Mouse (Mus musculus) liver, embryonic 15.5 days (tissue): ENCODE measurements around the gene Amer3. TPM values are rescaled to one million over a fixed set of nuclear protein-coding genes. Genes with fewer than 3 reads are reported as not detected.
A peak's percentile ranks its signal among the peaks of the same experiment; 100 is the strongest.

Experiments
- ATAC-seq: fragments of 200-750 bp; cut with Nextera tagmentation; 2 replicates; pipeline ENCODE4 v1.8.0; 2017; ENCODE audit warnings: moderate number of reproducible peaks, mild to moderate bottlenecking, moderate library complexity; ENCODE audit not compliant: insufficient read depth
- H3K27ac ChIP-seq: fragments of 300-500 bp; sonication (generic); replicated peaks from 2 replicates; pipeline ENCODE4 v1.5.1; 2015; ENCODE audit warnings: mild to moderate bottlenecking, inconsistent platforms
- H3K27me3 ChIP-seq: fragments of 300-500 bp; sonication (generic); 2 replicates; pipeline ENCODE4 v1.6.1; 2015; ENCODE audit warnings: mild to moderate bottlenecking, inconsistent platforms
- H3K36me3 ChIP-seq: fragments of 300-500 bp; sonication (generic); replicated peaks from 2 replicates; pipeline ENCODE4 v1.6.1; 2015; ENCODE audit warnings: moderate library complexity, mild to moderate bottlenecking, inconsistent platforms
- H3K4me1 ChIP-seq: fragments of 300-500 bp; sonication (generic); replicated peaks from 2 replicates; pipeline ENCODE4 v1.6.1; 2015; ENCODE audit warnings: inconsistent platforms
- H3K4me2 ChIP-seq: fragments of 300-500 bp; sonication (generic); 2 replicates; pipeline ENCODE4 v1.6.1; 2015; ENCODE audit warnings: moderate library complexity, mild to moderate bottlenecking, inconsistent platforms
- H3K4me3 ChIP-seq: fragments of 300-500 bp; sonication (generic); replicated peaks from 2 replicates; pipeline ENCODE4 v1.5.1; 2015; ENCODE audit warnings: mild to moderate bottlenecking, inconsistent platforms
- H3K9ac ChIP-seq: fragments of 300-500 bp; sonication (generic); 2 replicates; pipeline ENCODE4 v1.6.1; 2015; ENCODE audit warnings: moderate library complexity, mild to moderate bottlenecking, inconsistent platforms
- H3K9me3 ChIP-seq: fragments of 300-500 bp; sonication (generic); replicated peaks from 2 replicates; pipeline ENCODE4 v1.6.1; 2016; ENCODE audit warnings: inconsistent platforms
- WGBS: fragments of 180-500 bp; shearing (Covaris S2); methylation state at CpG from one replicate; pipeline ENCODE4 v1.1.7; 2015; ENCODE audit warnings: mixed read lengths; ENCODE audit not compliant: insufficient replicate concordance; 5-methylcytosine and 5-hydroxymethylcytosine counted together
- polyA plus RNA-seq: library from polyadenylated mRNA; unstranded; fragments of >200 nt; fragmentation: Nextera tagmentation; extraction: Ambion mirVana; gene quantifications from 2 replicates; pipeline ENCODE4 v1.2.1, GENCODE M21; 2015

Gene Amer3
- polyA plus RNA-seq, 1 experiment from 2014 or later: 0.02 TPM

- H3K4me3 ChIP-seq: no peak overlapping the region
- no peak for ATAC-seq
- H3K9me3 ChIP-seq: no peaks in the 10 kb centered on the region
- WGBS: 87% methylated on average over 2 of the region's 2 CpGs
- no peak overlapping the region for H3K4me2 ChIP-seq
- no peak overlapping the region for H3K27ac ChIP-seq
- H3K4me1 ChIP-seq: no peaks in the 10 kb centered on the region
- H3K9ac ChIP-seq: no peak overlapping the region
- H3K36me3 ChIP-seq: no peaks in the 10 kb centered on the region
- no peaks in the 10 kb centered on the region for H3K27me3 ChIP-seq
These were observed 11.3 kb upstream of the Amer3 start for GRCm38 (mm10) chr1:34568120-34568519.

- ATAC-seq: no peak
- no peaks in the 10 kb centered on the region for H3K27me3 ChIP-seq
- no peaks in the 10 kb centered on the region for H3K4me1 ChIP-seq
- no peak overlapping the region for H3K9ac ChIP-seq
- no peaks in the 10 kb centered on the region for H3K36me3 ChIP-seq
- no peak overlapping the region for H3K4me3 ChIP-seq
- H3K27ac ChIP-seq: no peak overlapping the region
- no peaks in the 10 kb centered on the region for H3K9me3 ChIP-seq
- H3K4me2 ChIP-seq: no peak overlapping the region
- 64% methylated on average over 2 of the region's 2 CpGs for WGBS
These were observed 9.6 kb upstream of the Amer3 start for GRCm38 (mm10) chr1:34569876-34570275.

- H3K27me3 ChIP-seq: no peaks in the 10 kb centered on the region
- H3K36me3 ChIP-seq: no peaks in the 10 kb centered on the region
- no peak overlapping the region for H3K9ac ChIP-seq
- no peaks in the 10 kb centered on the region for H3K4me1 ChIP-seq
- no peak overlapping the region for H3K4me2 ChIP-seq
- ATAC-seq: no peak
- 63% methylated on average over 6 of the region's 6 CpGs for WGBS
- no peak overlapping the region for H3K4me3 ChIP-seq
- no peak overlapping the region for H3K27ac ChIP-seq
- H3K9me3 ChIP-seq: no peaks in the 10 kb centered on the region
These were observed 8.0 kb upstream of the Amer3 start for GRCm38 (mm10) chr1:34571431-34571830.

DNA sequence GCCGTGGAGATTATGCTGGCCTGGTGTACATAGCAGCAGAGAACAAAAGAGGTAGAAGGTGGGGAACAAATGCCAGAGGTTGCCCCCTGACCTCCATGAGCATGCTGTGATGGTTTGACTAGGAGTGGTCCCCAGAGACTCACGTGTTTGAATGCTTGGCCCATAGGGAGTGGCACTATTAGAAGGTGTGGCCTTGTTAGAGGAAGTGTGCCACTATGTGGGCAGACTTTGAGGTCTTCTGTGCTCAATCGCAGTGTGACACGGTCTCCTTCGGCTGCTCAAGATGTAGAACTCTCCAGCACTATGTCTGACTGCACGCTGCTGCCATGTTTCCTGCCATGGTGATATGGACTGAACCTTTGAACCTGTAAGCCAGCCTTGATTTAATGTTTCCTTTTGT, 6.2 kb upstream of the Amer3 start:
- no peak overlapping the region for H3K9ac ChIP-seq
- ATAC-seq: no peak
- 56% methylated on average over 6 of the region's 6 CpGs for WGBS

GRCm38 (mm10) chr1:34579782-34580356, 412 bp downstream of the Amer3 start:
- ATAC-seq: no peak
- Histone ChIP-seq H3K4me1 (peaks cover 5% of the 10 kb centered on the region; the same call in 1 of the 2 replicates), H3K27ac (no peak overlapping the region), H3K4me3 (no peak overlapping the region), H3K36me3 (no peaks in the 10 kb centered on the region), H3K27me3 (peaks cover 27% of the 10 kb centered on the region), H3K9ac (no peak overlapping the region), H3K4me2 (peak overlapping the region; percentile 49), H3K9me3 (no peaks in the 10 kb centered on the region)
- WGBS: 4% methylated on average over 18 of the region's 18 CpGs

More for the DNA sequence above, 6.2 kb upstream of the Amer3 start:
- Histone ChIP-seq H3K4me1 (no peaks in the 10 kb centered on the region), H3K27ac (no peak overlapping the region), H3K36me3 (no peaks in the 10 kb centered on the region), H3K4me3 (no peak overlapping the region), H3K4me2 (no peak overlapping the region), H3K27me3 (peaks cover 2% of the 10 kb centered on the region), H3K9me3 (no peaks in the 10 kb centered on the region)

GRCm38 (mm10) chr1:34582218-34582617, 2.8 kb downstream of the Amer3 start:
- Histone ChIP-seq H3K9me3 (no peaks in the 10 kb centered on the region), H3K9ac (no peak overlapping the region), H3K4me1 (peaks cover 5% of the 10 kb centered on the region; the same call in 1 of the 2 replicates), H3K36me3 (no peaks in the 10 kb centered on the region), H3K27me3 (peaks cover 27% of the 10 kb centered on the region), H3K4me2 (no peak overlapping the region), H3K4me3 (no peak overlapping the region), H3K27ac (no peak overlapping the region)
- no peak for ATAC-seq
- WGBS: 64% methylated on average over 6 of the region's 6 CpGs

GRCm38 (mm10) chr1:34583821-34584263, 4.4 kb downstream of the Amer3 start:
- Histone ChIP-seq H3K4me3 (no peak overlapping the region), H3K4me1 (peaks cover 5% of the 10 kb centered on the region; the same call in 1 of the 2 replicates), H3K27me3 (peaks cover 19% of the 10 kb centered on the region), H3K4me2 (no peak overlapping the region), H3K36me3 (no peaks in the 10 kb centered on the region), H3K9me3 (no peaks in the 10 kb centered on the region), H3K27ac (no peak overlapping the region), H3K9ac (no peak overlapping the region)
- ATAC-seq: no peak
- WGBS: 28% methylated on average over 4 of the region's 4 CpGs

DNA sequence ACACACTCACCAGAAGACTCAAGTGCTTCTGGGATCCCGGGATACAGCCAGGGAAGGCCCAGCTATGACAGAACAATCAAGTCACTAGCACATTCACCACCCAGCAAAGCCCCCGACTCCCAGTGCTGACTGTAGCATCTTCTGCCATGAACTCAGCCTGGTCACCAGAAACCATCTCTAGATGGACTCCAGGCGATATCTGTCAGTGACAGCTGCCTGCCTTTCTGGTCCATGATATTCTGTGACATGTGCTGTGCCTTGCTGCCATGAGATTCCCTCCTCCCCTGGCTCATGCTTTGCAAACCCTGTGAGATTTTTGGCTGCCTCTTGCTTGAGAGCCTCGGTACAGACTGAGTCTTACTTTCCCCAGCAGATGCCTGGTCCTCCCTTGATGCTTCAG, 5.3 kb downstream of the Amer3 start:
- Histone ChIP-seq H3K36me3 (no peaks in the 10 kb centered on the region), H3K4me3 (no peak overlapping the region), H3K27me3 (peaks cover 10% of the 10 kb centered on the region), H3K4me2 (no peak overlapping the region), H3K4me1 (no peaks in the 10 kb centered on the region), H3K27ac (no peak overlapping the region), H3K9me3 (no peaks in the 10 kb centered on the region), H3K9ac (no peak overlapping the region)
- WGBS: 54% methylated on average over 4 of the region's 4 CpGs
- no peak for ATAC-seq

DNA sequence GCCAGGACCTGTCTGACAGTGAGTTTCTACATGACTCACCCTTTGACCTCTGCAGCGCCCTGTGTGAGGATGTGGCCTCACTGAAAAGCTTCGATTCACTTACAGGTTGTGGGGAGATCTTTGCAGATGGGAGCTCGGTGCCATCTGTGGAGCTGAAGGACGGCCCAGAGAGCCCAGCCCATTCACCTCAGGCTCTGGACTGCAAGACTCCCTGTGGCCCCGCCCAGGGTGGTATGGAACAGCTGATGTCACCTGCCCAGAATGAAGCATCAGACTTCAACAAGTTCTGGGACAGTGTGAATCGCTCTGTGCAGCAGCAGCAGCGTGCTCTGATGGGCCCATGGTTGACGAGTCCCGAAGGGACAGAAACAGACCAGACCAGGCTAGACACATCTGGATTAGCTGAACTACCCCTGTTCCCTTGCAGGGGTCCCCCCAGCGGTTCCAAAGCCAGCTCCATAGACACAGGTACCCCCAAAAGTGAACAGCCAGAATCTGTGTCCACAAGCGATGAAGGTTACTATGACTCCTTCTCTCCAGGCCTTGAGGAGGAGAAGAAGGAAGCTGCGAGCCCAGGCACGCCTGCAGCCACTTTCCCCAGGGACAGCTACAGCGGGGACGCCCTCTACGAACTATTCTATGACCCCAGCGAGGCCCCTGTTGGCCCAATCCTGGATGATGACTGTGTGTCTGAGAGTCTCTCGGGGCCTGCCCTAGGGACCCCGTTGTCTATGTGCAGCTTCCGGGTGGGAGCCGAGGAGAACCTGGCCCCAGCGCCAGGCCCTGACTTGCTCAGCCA, 8.0 kb downstream of the Amer3 start:
- no peak overlapping the region for H3K27ac ChIP-seq
- 65% methylated on average over 22 of the region's 22 CpGs for WGBS
- H3K9me3 ChIP-seq: no peaks in the 10 kb centered on the region
- H3K36me3 ChIP-seq: no peaks in the 10 kb centered on the region
- H3K27me3 ChIP-seq: no peaks in the 10 kb centered on the region
- no peak overlapping the region for H3K4me3 ChIP-seq
- H3K9ac ChIP-seq: no peak overlapping the region
- ATAC-seq: no peak
- H3K4me1 ChIP-seq: no peaks in the 10 kb centered on the region
- H3K4me2 ChIP-seq: no peak overlapping the region

- Histone ChIP-seq H3K9me3 (no peaks in the 10 kb centered on the region), H3K36me3 (no peaks in the 10 kb centered on the region), H3K4me1 (no peaks in the 10 kb centered on the region), H3K27ac (no peak overlapping the region), H3K27me3 (no peaks in the 10 kb centered on the region), H3K9ac (no peak overlapping the region), H3K4me3 (no peak overlapping the region), H3K4me2 (no peak overlapping the region)
- 65% methylated on average over 15 of the region's 15 CpGs for WGBS
- no peak for ATAC-seq
These were observed 20.5 kb downstream of the Amer3 start for GRCm38 (mm10) chr1:34600000-34600399.

DNA sequence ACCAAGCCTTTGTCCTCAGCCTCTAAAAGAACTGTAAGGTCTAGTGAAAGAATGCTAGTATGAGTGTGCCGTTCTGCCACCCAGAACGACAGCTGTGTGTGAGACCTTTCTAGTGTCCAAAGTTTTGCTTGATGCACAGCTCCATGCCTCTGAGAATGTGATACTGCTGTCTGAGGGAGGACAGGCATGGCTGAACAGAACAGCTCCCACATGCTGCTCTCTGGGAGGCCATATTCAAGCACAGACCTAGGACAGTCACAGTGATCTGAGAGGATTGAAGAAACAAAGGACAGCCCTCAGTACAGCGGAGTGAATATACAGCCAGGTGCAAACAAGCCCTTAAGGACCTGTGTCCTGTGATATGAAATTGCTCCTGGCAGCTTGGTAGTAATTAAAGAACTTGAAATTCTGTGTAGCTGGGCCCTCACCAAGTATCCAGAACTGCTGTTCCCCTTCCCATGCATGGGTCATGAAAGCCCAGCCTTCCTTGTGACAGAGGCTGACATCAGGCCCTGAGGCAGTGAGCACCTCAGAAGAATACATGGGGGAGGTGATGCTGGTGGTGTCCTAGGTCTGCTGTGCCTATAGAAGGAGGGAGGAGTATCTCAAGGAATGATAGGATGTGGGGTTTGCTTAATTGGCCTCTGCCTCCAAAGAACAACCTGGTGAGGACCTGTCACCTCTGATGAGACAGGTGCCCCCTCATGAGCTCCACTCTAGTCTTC, 22.0 kb downstream of the Amer3 start:
- Histone ChIP-seq H3K4me1 (no peaks in the 10 kb centered on the region), H3K9ac (no peak overlapping the region), H3K9me3 (no peaks in the 10 kb centered on the region), H3K36me3 (no peaks in the 10 kb centered on the region), H3K4me2 (no peak overlapping the region), H3K4me3 (no peak overlapping the region), H3K27ac (no peak overlapping the region), H3K27me3 (no peaks in the 10 kb centered on the region)
- WGBS: 57% methylated on average over 3 of the region's 3 CpGs
- no peak for ATAC-seq
